Mouse (Mus musculus): ENCODE data around the gene Gm20388.
"Not testable (repeated sequence)": the region's sequence is repeated elsewhere in the genome, so short reads cannot be mapped to it uniquely, and the experiment has no call there.

DNA sequence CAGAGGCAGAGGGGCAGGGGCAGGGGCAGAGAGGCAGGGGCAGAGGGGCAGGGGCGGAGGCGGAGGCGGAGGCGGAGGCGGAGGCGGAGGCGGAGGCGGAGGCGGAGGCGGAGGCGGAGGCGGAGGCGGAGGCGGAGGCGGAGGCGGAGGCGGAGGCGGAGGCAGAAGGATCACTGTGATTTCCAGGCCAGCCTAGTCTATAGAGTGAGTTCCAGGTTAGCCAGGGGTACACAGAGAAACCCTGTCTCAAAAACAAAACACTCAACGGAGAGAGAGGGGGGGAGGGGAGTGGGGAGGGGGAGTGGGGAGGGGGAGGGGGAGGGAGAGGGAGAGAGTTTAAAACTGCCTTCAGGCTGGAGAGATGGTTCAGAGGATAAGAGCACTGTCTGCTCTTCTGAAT lies 1408.1 kb downstream of the Gm20388 start:
- TF ChIP-seq ZC3H11A (IDR thresholded peaks at IDR 0.05; ENCODE audit: borderline replicate concordance, low read depth, low read length); MAFK (IDR thresholded peaks at IDR 0.05; ENCODE audit: insufficient read depth, low read depth, low read length); ZNF384 (IDR thresholded peaks at IDR 0.05; ENCODE audit: low read depth, low read length): not testable (repeated sequence)
